Mouse (Mus musculus) adrenal gland, adult 8-10 months (tissue): ENCODE results near the gene Fryl. TPM values are rescaled to one million over a fixed set of nuclear protein-coding genes. Genes with fewer than 3 reads are reported as not detected.
A peak's percentile ranks its signal among the peaks of the same experiment; 100 is the strongest.

Experiments used
- DNase-seq: peaks from one replicate; pipeline ENCODE4 v3.0.0; 2022
- total RNA-seq, 4 experiments: library from RNA; stranded (reverse); gene quantifications; 2 replicates each; pipeline ENCODE4 v1.2.4; 2022

The Fryl gene
- total RNA-seq, 4 experiments from 2014 or later: 39.3 to 67.3 (median 51.1) TPM

GRCm38 (mm10) chr5:73156226-73156926 is 100.0 kb downstream of the Fryl start:
- no peak for DNase-seq

DNA sequence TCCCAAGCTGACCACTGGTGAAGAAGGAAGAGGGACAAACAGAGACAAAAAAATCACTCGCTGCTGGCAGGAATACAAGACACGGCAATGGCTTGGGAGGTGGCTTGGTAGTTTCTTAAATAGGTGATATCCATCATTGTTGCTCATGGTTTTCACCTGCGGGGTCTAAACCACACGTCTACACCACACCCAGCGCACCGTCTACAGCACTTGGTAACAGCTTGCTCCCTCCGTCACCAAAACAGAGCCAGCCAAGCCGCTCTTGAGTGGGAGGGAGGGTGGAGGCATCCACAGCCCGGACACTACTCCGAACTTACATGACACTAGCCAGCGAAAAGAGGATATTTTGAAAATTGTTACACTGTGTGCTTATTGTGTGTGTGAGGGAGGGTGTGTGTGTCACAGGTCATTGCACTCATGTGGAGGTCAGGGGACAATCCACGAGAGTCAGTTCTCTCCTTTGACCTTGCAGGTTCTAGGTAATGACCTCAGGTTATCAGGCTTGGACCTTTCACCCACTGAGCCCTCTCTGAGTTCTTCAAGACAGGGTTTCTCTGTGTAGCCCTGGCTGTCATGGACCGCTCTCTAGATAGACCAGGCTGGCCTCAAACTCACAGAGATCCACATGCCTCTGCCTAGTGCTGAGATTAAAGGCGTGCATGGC is 102.5 kb downstream of the Fryl start:
- DNase-seq: no peak

GRCm38 (mm10) chr5:73152206-73152605 is 104.2 kb downstream of the Fryl start:
- DNase-seq: no peak

GRCm38 (mm10) chr5:73150877-73151445 is 105.5 kb downstream of the Fryl start:
- no peak for DNase-seq

GRCm38 (mm10) chr5:73144987-73145386 is 111.4 kb downstream of the Fryl start:
- DNase-seq: no peak

DNA sequence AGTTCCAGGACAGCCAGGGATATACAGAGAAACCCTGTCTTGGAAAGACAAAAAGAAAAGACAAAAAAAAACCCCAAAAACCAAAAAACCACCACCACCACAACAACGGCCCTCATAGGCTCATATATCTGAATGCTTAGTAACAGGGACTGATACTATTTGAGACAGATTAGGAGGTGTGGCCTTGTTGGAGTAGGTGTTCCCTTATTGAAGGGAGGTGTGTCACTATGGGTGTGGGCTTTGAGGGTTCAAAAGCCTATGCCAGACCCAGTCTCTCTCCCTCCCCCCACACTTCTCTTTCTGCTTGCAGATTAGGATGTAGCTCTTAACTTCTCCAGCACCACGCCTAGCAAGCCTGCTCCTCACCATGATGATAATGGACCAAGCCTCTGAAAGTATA is 114.7 kb downstream of the Fryl start:
- no peak for DNase-seq

DNA sequence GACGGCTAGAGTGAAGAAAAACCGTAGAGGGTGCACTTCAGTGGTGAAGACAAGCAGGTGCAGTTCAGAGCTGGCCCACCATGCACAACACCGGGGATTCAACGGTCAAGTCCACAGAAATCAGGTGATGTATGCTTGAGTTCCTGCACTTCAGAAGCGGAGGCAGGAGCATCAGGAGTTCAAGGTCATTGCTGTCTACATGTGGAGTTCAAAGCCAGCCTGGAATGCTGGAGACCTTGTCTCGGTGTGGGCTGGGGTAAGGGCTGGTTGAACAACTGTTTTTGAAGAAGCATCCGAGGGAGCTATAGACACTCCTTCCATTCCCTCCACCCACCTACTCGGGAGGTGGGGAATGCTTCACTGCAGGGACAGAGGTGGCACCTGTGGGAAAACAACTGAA is 115.3 kb downstream of the Fryl start:
- DNase-seq: no peak

GRCm38 (mm10) chr5:73137561-73137960 is 118.9 kb downstream of the Fryl start:
- no peak for DNase-seq

GRCm38 (mm10) chr5:73135959-73136358 is 120.5 kb downstream of the Fryl start:
- no peak for DNase-seq

DNA sequence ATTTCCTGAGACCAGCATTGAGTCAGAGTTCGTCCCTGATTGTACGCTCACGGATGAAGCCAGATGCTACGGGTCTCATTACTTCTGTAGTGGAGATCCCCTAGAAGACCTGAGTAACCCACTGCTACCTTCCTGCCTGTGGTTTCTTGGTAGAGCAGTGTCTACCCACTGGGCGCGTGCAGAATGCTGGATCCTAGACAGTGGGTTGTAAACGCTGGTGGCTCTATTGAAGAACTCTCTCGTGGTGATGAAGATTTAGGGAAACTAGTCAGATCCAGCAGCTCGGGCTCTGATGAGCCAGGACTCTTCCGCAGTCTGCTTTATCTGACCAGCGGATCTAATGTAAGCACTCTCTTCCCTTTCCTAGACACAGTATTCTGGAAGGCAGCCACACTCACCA is 121.3 kb downstream of the Fryl start:
- DNase-seq: no peak

GRCm38 (mm10) chr5:73133833-73134185 is 122.6 kb downstream of the Fryl start:
- no peak for DNase-seq

GRCm38 (mm10) chr5:73132998-73133832 is 123.2 kb downstream of the Fryl start:
- DNase-seq: no peak

DNA sequence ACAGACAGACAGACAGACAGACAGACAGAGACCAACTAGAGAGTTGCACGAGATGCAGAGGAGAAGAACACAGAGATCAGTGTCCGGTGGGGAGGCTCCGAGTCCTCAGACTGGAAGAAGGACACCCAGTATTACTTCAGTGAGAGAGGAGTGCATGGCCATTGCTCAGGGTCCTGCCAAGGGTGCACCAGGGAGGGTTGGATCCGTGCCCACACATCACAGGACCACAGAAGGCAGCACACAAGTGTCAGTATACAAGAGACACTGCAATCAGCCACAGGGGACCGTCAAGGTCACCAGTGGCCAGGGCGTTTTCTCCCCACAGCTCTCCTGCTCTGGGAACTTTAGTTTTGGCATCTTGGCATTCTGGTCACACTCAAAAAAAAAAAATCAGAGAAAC is 125.4 kb downstream of the Fryl start:
- peak; percentile 24 for DNase-seq

- DNase-seq: no peak
Observed at GRCm38 (mm10) chr5:73129871-73130270, 126.5 kb downstream of the Fryl start.

DNA sequence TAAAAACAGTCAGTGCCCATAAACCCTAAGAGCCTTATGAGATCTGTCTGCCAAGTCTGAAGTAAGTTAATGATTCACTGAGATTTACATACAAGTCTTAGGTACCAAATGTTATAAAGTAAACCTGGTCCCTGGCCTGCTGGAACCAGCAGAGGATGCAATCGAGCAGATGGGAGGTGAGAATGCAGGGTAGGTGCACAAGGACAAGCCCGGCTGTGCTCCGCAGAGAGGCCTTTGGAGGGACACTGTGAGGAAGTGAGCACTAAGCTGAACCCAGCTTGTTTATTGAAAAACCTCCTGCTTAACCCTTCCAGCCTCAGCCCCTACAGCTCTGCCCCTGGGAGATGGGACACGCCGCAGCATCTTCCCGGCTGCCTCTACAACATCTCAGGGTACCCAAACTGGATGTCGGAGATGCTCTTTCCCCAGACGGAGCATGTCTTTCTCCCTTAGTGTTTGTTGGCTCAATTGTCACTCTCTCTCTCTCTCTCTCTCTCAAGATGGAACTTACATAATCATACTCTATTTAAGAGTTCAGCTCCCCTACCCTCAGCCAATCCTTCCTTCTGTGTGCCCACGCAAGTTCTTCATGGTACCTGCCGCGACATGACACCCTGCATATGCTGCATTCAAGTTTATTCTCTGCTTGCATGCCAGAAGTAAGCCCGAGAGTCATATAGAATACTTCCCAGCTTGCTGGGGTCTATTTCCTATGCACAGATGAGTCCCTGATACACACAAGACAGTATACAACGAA is 136.3 kb downstream of the Fryl start:
- DNase-seq: no peak

DNA sequence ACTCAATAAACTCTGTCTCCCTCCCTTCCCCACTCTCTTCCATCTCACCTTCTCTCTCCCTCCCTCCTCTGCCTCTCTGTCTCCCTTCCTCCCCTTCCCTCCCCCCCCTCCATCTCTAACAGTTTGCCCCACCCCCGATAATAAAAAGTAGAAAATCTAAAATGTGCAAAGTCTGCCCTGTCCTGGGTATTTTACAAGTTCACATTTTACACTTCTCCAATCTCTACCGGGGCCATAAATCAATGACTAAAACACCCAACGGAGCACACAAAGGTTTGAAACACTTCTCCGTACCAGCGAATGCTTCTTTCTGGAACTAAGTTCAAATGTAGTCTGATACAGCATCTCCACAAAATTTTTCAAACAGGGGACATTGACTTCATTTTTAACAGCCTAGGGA is 136.9 kb downstream of the Fryl start:
- no peak for DNase-seq

- no peak for DNase-seq
Observed at GRCm38 (mm10) chr5:73118786-73119185, 137.6 kb downstream of the Fryl start.

DNA sequence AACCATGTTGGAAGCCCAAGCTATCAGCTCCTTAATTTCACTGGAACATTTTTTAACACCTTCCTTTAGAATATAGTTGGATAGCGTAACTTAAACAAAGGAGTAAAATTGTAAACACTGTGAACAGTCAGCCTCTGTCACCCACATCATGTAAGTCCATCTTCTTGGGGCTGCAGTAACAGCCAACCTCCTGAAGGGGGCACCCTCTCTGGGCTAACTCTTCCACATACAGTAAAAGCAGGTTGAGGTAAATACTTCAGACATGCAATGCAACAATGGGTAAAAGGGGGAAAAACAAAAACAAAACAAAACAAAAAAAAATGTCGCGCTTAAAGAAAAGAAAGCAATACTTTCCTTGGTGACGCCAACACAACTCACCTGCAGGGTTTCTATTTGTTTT is 141.5 kb downstream of the Fryl start:
- DNase-seq: no peak

DNA sequence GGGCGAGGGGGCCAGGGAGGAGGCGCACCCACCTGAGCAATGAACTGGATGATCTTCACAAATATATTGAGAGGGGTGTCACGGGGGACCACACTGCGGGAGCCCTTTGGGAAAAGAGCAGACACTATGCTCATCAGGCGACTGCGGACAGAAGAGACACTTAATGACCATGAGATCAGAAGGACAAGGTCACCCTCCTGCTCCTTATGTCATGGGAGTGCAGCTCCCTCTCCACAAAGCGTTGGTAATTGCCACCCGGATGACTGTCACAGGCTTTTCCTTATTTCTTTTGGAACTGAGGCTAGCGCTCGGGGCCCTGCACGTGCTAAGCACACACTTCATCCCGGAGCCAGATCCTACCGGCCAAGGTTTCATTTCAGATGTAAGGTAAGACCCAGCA is 144.1 kb downstream of the Fryl start:
- DNase-seq: peak; percentile 18

DNA sequence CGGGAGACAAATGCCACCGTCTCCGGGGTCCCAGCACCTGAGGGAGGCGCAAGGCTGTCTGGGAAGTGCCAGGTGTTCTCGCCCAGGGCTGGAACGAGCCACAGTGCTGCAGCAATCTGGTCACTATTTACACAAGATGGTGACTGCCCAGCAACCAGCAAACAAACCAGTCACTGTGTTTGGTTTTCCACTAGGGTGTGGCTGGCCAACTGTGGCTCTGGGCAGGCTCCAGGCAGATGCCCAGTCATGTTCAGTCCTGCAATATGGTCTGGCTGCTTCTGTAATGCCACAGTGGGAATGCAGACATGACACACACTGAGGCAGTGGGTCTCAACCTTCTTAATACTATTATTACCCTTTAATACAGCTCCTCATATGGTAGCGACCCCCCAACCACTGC is 152.8 kb downstream of the Fryl start:
- no peak for DNase-seq

DNA sequence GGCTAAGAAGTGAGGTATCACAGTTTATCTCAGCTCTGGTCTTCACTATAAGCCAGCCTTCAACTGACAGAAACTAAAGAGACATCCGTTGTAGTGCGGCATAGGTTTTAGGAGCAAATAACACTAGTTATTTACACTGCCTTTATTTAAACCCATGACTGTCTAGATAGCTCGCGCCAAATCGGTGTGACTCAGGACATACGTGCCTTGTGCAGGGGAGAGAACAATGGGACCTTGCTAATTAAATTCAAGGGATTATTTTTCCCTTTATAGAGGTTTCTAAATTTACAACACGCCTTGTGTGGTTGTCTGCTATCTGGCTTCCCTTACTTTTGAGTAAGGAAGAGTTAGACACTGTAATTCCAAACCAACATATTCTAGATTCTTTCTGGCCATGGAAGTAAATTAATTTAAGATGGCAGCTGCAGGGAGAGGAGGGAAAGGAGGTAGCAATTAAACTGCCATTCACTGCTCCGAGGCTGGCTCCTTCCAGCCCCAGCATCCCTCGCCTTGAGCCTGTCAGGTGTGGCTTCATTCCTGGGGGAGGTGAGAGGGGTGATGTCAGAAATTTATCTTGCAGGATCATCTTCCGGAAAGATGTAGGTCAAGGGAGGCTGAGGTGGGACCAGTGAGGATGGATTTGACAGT is 154.0 kb downstream of the Fryl start:
- no peak for DNase-seq

- DNase-seq: no peak
Observed at GRCm38 (mm10) chr5:73092236-73092635, 164.2 kb downstream of the Fryl start.
